Mouse (Mus musculus) kidney, embryonic 16.5 days (tissue): ENCODE measurements around the gene Gdf3. TPM values are rescaled to one million over a fixed set of nuclear protein-coding genes. Genes with fewer than 3 reads are reported as not detected.

ENCODE experiments used
- ATAC-seq: fragments of 200-750 bp; cut with Nextera tagmentation; 2 replicates; pipeline ENCODE4 v1.8.0; 2017; ENCODE audit warnings: moderate TSS enrichment; ENCODE audit not compliant: low FRiP score, low TSS enrichment
- H3K27ac ChIP-seq: fragments of 300-500 bp; sonication (generic); 2 replicates; pipeline ENCODE4 v1.5.1; 2014; ENCODE audit warnings: low read length
- H3K27me3 ChIP-seq: fragments of 300-500 bp; sonication (generic); 2 replicates; pipeline ENCODE4 v1.6.1; 2014; ENCODE audit warnings: low read length, control low read depth, mixed read lengths; ENCODE audit not compliant: insufficient read depth
- H3K36me3 ChIP-seq: fragments of 300-500 bp; sonication (generic); 2 replicates; pipeline ENCODE4 v1.6.1; 2014; ENCODE audit warnings: low read length, control low read depth, mixed read lengths; ENCODE audit not compliant: insufficient read depth
- H3K4me1 ChIP-seq: fragments of 300-500 bp; sonication (generic); 2 replicates; pipeline ENCODE4 v1.6.1; 2014; ENCODE audit warnings: low read length, control low read depth, mixed read lengths; ENCODE audit not compliant: insufficient read depth
- H3K4me2 ChIP-seq: fragments of 300-500 bp; sonication (generic); replicated peaks from 2 replicates; pipeline ENCODE4 v1.6.1; 2014; ENCODE audit warnings: low read depth, low read length
- H3K4me3 ChIP-seq: fragments of 300-500 bp; sonication (generic); 2 replicates; pipeline ENCODE4 v1.5.1; 2014; ENCODE audit warnings: mild to moderate bottlenecking, low read length
- H3K9ac ChIP-seq: fragments of 300-500 bp; sonication (generic); replicated peaks from 2 replicates; pipeline ENCODE4 v1.6.1; 2014; ENCODE audit warnings: low read length
- H3K9me3 ChIP-seq: fragments of 300-500 bp; sonication (generic); 2 replicates; pipeline ENCODE4 v1.6.1; 2016; ENCODE audit warnings: low read length, control low read depth
- WGBS: fragments of 180-500 bp; shearing (Covaris S2); extraction: QIAGEN DNeasy Blood & Tissue Kit; methylation state at CpG from one replicate; pipeline ENCODE4 v1.1.7; 2014; 5-methylcytosine and 5-hydroxymethylcytosine counted together
- polyA plus RNA-seq: library from polyadenylated mRNA; unstranded; fragments of >200 nt; fragmentation: Nextera tagmentation; extraction: Ambion mirVana; gene quantifications from 2 replicates; pipeline ENCODE4 v1.2.1, GENCODE M21; 2015

Gdf3 gene
- polyA plus RNA-seq, 1 experiment from 2014 or later: not detected

GRCm38 (mm10) chr6:122556959-122557561 lies 52.8 kb downstream of the Gdf3 start:
- ATAC-seq: no peak
- no peak overlapping the region for H3K4me3 ChIP-seq
- H3K36me3 ChIP-seq: no peaks in the 10 kb centered on the region
- peak overlapping the region; percentile 11 for H3K4me2 ChIP-seq
- peaks cover 7% of the 10 kb centered on the region; the same call in 1 of the 2 replicates for H3K27me3 ChIP-seq
- WGBS: 23% methylated on average over 15 of the region's 15 CpGs
- no peaks in the 10 kb centered on the region for H3K9me3 ChIP-seq
- no peak overlapping the region for H3K9ac ChIP-seq
- H3K27ac ChIP-seq: no peak overlapping the region
- no peaks in the 10 kb centered on the region; the same call in 1 of the 2 replicates for H3K4me1 ChIP-seq

Other genes starting within 250 kb of the Gdf3 start
- gene Rimklb, start 111.3 kb downstream of the Gdf3 start, polyA plus RNA-seq: 13.8 and 14.8 TPM in 2 replicates
- gene Mfap5, start 104.2 kb downstream of the Gdf3 start, polyA plus RNA-seq: 26.5 and 28.0 TPM in 2 replicates
- not detected in 2 replicates for gene Aicda, start 56.3 kb downstream of the Gdf3 start, polyA plus RNA-seq
- 2.3 and 3.2 TPM in 2 replicates for gene Apobec1, start 7.6 kb downstream of the Gdf3 start, polyA plus RNA-seq
- not detected in 2 replicates for gene Dppa3, start 16.3 kb upstream of the Gdf3 start, polyA plus RNA-seq
- gene Nanog, start 97.4 kb upstream of the Gdf3 start, polyA plus RNA-seq: 0.12 TPM in 1 of 2 replicates, not detected in the other
- 8.6 and 9.6 TPM in 2 replicates for gene Slc2a3, start 191.6 kb upstream of the Gdf3 start, polyA plus RNA-seq
- gene Foxj2, start 209.8 kb upstream of the Gdf3 start, polyA plus RNA-seq: 5.8 and 6.4 TPM in 2 replicates
- 1.7 and 1.8 TPM in 2 replicates for gene C3ar1, start 246.1 kb upstream of the Gdf3 start, polyA plus RNA-seq